Mouse (Mus musculus) lung, embryonic 15.5 days (tissue): ENCODE results near the gene Dnajc14. TPM values are rescaled to one million over a fixed set of nuclear protein-coding genes. Genes with fewer than 3 reads are reported as not detected.

ENCODE experiments used
- ATAC-seq: fragments of 200-750 bp; cut with Nextera tagmentation; 2 replicates; pipeline ENCODE4 v1.8.0; 2017; ENCODE audit warnings: moderate number of reproducible peaks, borderline replicate concordance; ENCODE audit not compliant: low FRiP score, low TSS enrichment; ENCODE audit errors: extremely low read depth
- H3K27ac ChIP-seq: fragments of 300-500 bp; sonication (generic); 2 replicates; pipeline ENCODE4 v1.5.1; 2015; ENCODE audit warnings: moderate library complexity, mild to moderate bottlenecking, inconsistent platforms
- H3K27me3 ChIP-seq: fragments of 300-500 bp; sonication (generic); 2 replicates; pipeline ENCODE4 v1.6.1; 2015; ENCODE audit warnings: inconsistent platforms
- H3K36me3 ChIP-seq: fragments of 300-500 bp; sonication (generic); 2 replicates; pipeline ENCODE4 v1.6.1; 2015; ENCODE audit warnings: inconsistent platforms
- H3K4me1 ChIP-seq: fragments of 300-500 bp; sonication (generic); 2 replicates; pipeline ENCODE4 v1.6.1; 2015; ENCODE audit warnings: inconsistent platforms
- H3K4me2 ChIP-seq: fragments of 300-500 bp; sonication (generic); 2 replicates; pipeline ENCODE4 v1.6.1; 2015; ENCODE audit warnings: inconsistent platforms, mild to moderate bottlenecking, moderate library complexity
- H3K4me3 ChIP-seq: fragments of 300-500 bp; sonication (generic); 2 replicates; pipeline ENCODE4 v1.5.1; 2015; ENCODE audit warnings: mild to moderate bottlenecking, inconsistent platforms
- H3K9ac ChIP-seq: fragments of 300-500 bp; sonication (generic); 2 replicates; pipeline ENCODE4 v1.6.1; 2015; ENCODE audit warnings: inconsistent platforms
- H3K9me3 ChIP-seq: fragments of 300-500 bp; sonication (generic); 2 replicates; pipeline ENCODE4 v1.6.1; 2016; ENCODE audit warnings: inconsistent platforms
- WGBS: fragments of 180-500 bp; shearing (Covaris S2); methylation state at CpG from one replicate; pipeline ENCODE4 v1.1.7; 2015; 5-methylcytosine and 5-hydroxymethylcytosine counted together
- polyA plus RNA-seq: library from polyadenylated mRNA; unstranded; fragments of >200 nt; fragmentation: Nextera tagmentation; extraction: Ambion mirVana; gene quantifications from 2 replicates; pipeline ENCODE4 v1.2.1, GENCODE M21; 2015

Gene Dnajc14
- polyA plus RNA-seq, 1 experiment from 2014 or later = 55.2 TPM

DNA sequence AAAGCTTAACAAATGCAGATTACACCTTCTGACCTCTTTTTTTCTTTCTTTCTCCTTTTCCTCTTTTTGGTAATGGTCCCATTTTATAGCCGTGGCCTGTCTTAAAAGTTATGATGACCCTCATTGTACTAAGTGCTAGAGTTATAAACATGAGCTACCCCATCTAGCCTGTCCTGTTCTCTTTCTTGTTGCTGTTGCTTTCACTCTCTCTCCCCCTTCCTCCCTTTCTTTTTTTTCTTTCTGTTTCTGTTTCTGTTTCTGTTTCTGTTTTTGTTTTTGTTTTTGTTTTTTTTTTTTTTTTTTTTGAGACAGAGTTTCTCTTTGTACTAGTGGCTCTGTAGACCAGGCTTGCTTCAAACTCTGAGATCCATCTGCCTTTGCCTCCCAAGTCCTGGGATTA, 62.7 kb downstream of the Dnajc14 start:
- Histone ChIP-seq H3K27ac (no peak overlapping the region), H3K4me2 (no peak overlapping the region), H3K4me3 (no peak overlapping the region), H3K27me3 (no peaks in the 10 kb centered on the region), H3K4me1 (no peaks in the 10 kb centered on the region), H3K36me3 (peaks cover 47% of the 10 kb centered on the region; the same call in 1 of the 2 replicates), H3K9ac (no peak overlapping the region), H3K9me3 (no peaks in the 10 kb centered on the region)
- WGBS = 85% methylated on average over 1 of the region's 1 CpGs
- no peak for ATAC-seq

Other genes with a start within 250 kb of the Dnajc14 start
- gene Pa2g4, start 238.1 kb upstream of the Dnajc14 start, polyA plus RNA-seq = 194 and 200 TPM in 2 replicates
- gene Erbb3, start 214.4 kb upstream of the Dnajc14 start, polyA plus RNA-seq = 21.3 and 22.9 TPM in 2 replicates
- gene Rps26, start 177.3 kb upstream of the Dnajc14 start, polyA plus RNA-seq = 711 and 777 TPM in 2 replicates
- gene Ikzf4, start 158.1 kb upstream of the Dnajc14 start, polyA plus RNA-seq = 1.6 and 2.2 TPM in 2 replicates
- 12.3 and 13.8 TPM in 2 replicates for gene Suox, start 130.0 kb upstream of the Dnajc14 start, polyA plus RNA-seq
- gene Rab5b, start 107.8 kb upstream of the Dnajc14 start, polyA plus RNA-seq = 73.8 and 77.8 TPM in 2 replicates
- 1.2 and 1.3 TPM in 2 replicates for gene Pmel, start 99.9 kb upstream of the Dnajc14 start, polyA plus RNA-seq
- gene Cdk2, start 99.0 kb upstream of the Dnajc14 start, polyA plus RNA-seq = 108 and 110 TPM in 2 replicates
- gene Dgka, start 59.2 kb upstream of the Dnajc14 start, polyA plus RNA-seq = 9.5 and 10.5 TPM in 2 replicates
- gene Pym1, start 56.2 kb upstream of the Dnajc14 start, polyA plus RNA-seq = 37.9 and 39.8 TPM in 2 replicates
- gene Mmp19, start 13.2 kb upstream of the Dnajc14 start, polyA plus RNA-seq = 2.9 and 4.0 TPM in 2 replicates
- 15.8 and 16.6 TPM in 2 replicates for gene Tmem198b, start 308 bp downstream of the Dnajc14 start, polyA plus RNA-seq
- gene Sarnp, start 13.3 kb downstream of the Dnajc14 start, polyA plus RNA-seq = 206 and 214 TPM in 2 replicates
- gene Ormdl2, start 17.6 kb downstream of the Dnajc14 start, polyA plus RNA-seq = 69.2 and 77.7 TPM in 2 replicates
- gene Gdf11, start 87.7 kb downstream of the Dnajc14 start, polyA plus RNA-seq = 3.7 and 4.8 TPM in 2 replicates
- gene Cd63, start 96.9 kb downstream of the Dnajc14 start, polyA plus RNA-seq = 552 and 585 TPM in 2 replicates
- 12.5 and 17.3 TPM in 2 replicates for gene Rdh5, start 118.8 kb downstream of the Dnajc14 start, polyA plus RNA-seq
- gene Bloc1s1, start 120.0 kb downstream of the Dnajc14 start, polyA plus RNA-seq = 186 and 195 TPM in 2 replicates
- 5.0 TPM in 2 replicates for gene Itga7, start 129.8 kb downstream of the Dnajc14 start, polyA plus RNA-seq
- gene Mettl7b, start 156.9 kb downstream of the Dnajc14 start, polyA plus RNA-seq = not detected in 2 replicates
- not detected in 2 replicates for gene Olfr9, start 185.4 kb downstream of the Dnajc14 start, polyA plus RNA-seq
- not detected in 2 replicates for gene Olfr763, start 206.7 kb downstream of the Dnajc14 start, polyA plus RNA-seq
- not detected in 2 replicates for gene Olfr764-ps1, start 235.8 kb downstream of the Dnajc14 start, polyA plus RNA-seq
- not detected in 2 replicates for gene Olfr765, start 245.9 kb downstream of the Dnajc14 start, polyA plus RNA-seq